Mouse (Mus musculus): ENCODE results near the gene Rnf151.

DNA sequence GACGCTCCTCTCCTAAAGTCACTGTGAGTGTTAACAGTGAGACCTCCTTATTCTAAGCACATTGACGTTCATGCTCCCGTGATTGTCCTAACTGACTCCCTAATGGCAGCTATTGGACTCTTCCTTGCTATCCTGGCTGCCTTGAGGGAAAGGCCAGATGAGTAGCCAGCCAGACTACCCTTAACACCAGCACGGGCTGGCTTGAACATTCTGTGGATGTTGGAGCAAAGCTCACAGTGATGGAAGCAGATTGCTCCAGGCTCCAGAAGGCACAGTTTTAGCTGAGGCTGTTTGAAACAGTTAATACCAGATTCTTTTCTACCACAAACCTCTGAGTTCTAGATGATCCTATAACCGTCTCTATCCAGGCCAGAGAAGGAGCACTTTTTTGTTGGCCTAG is 26.0 kb upstream of the Rnf151 start:
- TF ChIP-seq CTCF (IDR thresholded peaks at IDR 0.05; ENCODE audit: insufficient read depth, low read depth, low read length) (no peak), POLR2A (IDR thresholded peaks at IDR 0.05; ENCODE audit: insufficient read depth, low read depth, low read length) (no peak)
